Mouse (Mus musculus): ENCODE measurements at regions not wholly inside any gene's neighbourhood (a gene's known extent, or its start where the extent isn't known, plus 50 kb on each side); places are given as distances from the start of the nearest gene placed in this dataset.

DNA sequence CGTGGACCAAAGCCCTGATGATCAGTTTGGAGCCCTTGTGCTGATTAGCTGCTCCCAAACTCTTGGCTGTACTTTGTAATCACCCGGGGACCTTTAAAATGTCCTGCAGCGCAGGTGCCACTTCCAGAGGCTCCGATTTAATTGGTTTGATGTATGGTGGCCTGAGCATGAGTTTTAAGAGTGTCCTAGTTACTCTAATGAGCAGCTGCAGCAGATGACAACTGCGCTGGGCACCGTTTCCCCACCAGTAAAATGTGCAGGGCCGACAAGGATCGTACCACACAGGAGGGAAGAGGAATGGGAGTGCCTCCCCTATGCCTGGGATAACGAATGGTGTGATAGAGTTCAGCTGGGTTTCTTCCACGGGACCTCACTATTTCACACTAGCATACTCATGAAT is 75.3 kb downstream of the Olfr267 start:
- TF ChIP-seq CTCF (IDR thresholded peaks at IDR 0.05; ENCODE audit: borderline replicate concordance, extremely low read depth, insufficient read depth, insufficient read length) (no peak), POLR2A (IDR thresholded peaks at IDR 0.05; ENCODE audit: borderline replicate concordance, extremely low read depth, insufficient read depth, insufficient read length, poor library complexity, severe bottlenecking) (no peak)

All from brain, embryonic 14.5 days (tissue).